Mouse (Mus musculus) G1E (cell line): ENCODE data around the gene Elmod2. TPM values are rescaled to one million over a fixed set of nuclear protein-coding genes. Genes with fewer than 3 reads are reported as not detected.

ENCODE experiments used
- polyA plus RNA-seq: library from polyadenylated mRNA; stranded (reverse); fragments of >175 nt; gene quantifications from 2 replicates; pipeline ENCODE4 v1.2.3, GENCODE M21; 2012
- total RNA-seq, 2 experiments: library from RNA; stranded (forward) in 1 of 2; stranded (reverse) in 1 of 2; fragments of 200-1000 nt in 1 of 2; fragments of >200 nt in 1 of 2; fragmentation: Nextera tagmentation in 1 of 2; gene quantifications; 2 replicates each; pipeline ENCODE4 v1.2.3; 2014 to 2017

Elmod2 gene
- total and polyA plus RNA-seq, 3 experiments = 0.38 to 29.4 (median 28.8) TPM

Other genes with a start within 250 kb of the Elmod2 start
- not detected in 2 replicates for gene Tbc1d9, start 167.1 kb downstream of the Elmod2 start, total RNA-seq (2014; fragmentation: Nextera tagmentation)
- 0.05 TPM in 1 of 2 replicates, not detected in the other for gene Tbc1d9, start 167.1 kb downstream of the Elmod2 start, total RNA-seq (2017)
- gene Tbc1d9, start 167.1 kb downstream of the Elmod2 start, polyA plus RNA-seq = not detected in 2 replicates
- not detected in 2 replicates for gene Gm10645, start 166.3 kb downstream of the Elmod2 start, total RNA-seq (2014; fragmentation: Nextera tagmentation)
- gene Gm10645, start 166.3 kb downstream of the Elmod2 start, total RNA-seq (2017) = not detected in 2 replicates
- not detected in 2 replicates for gene Gm10645, start 166.3 kb downstream of the Elmod2 start, polyA plus RNA-seq
- not detected in 2 replicates for gene Ucp1, start 42.1 kb downstream of the Elmod2 start, total RNA-seq (2014; fragmentation: Nextera tagmentation)
- gene Ucp1, start 42.1 kb downstream of the Elmod2 start, total RNA-seq (2017) = not detected in 2 replicates
- gene Ucp1, start 42.1 kb downstream of the Elmod2 start, polyA plus RNA-seq = not detected in 2 replicates
- gene Mgat4d, start 16.0 kb upstream of the Elmod2 start, total RNA-seq (2014; fragmentation: Nextera tagmentation) = not detected in 2 replicates
- gene Mgat4d, start 16.0 kb upstream of the Elmod2 start, total RNA-seq (2017) = not detected in 2 replicates
- gene Mgat4d, start 16.0 kb upstream of the Elmod2 start, polyA plus RNA-seq = not detected in 2 replicates
- gene Clgn, start 57.4 kb upstream of the Elmod2 start, total RNA-seq (2014; fragmentation: Nextera tagmentation) = not detected in 2 replicates
- under 0.01 TPM in 2 replicates for gene Clgn, start 57.4 kb upstream of the Elmod2 start, total RNA-seq (2017)
- gene Clgn, start 57.4 kb upstream of the Elmod2 start, polyA plus RNA-seq = not detected in 2 replicates
- 69.1 and 80.0 TPM in 2 replicates for gene Scoc, start 125.9 kb upstream of the Elmod2 start, total RNA-seq (2014; fragmentation: Nextera tagmentation)
- 16.1 and 17.0 TPM in 2 replicates for gene Scoc, start 125.9 kb upstream of the Elmod2 start, total RNA-seq (2017)
- gene Scoc, start 125.9 kb upstream of the Elmod2 start, polyA plus RNA-seq = 0.84 and 1.9 TPM in 2 replicates
- gene Olfr370, start 203.3 kb upstream of the Elmod2 start, total RNA-seq (2014; fragmentation: Nextera tagmentation) = not detected in 2 replicates
- gene Olfr370, start 203.3 kb upstream of the Elmod2 start, total RNA-seq (2017) = 0.12 and 0.22 TPM in 2 replicates
- gene Olfr370, start 203.3 kb upstream of the Elmod2 start, polyA plus RNA-seq = not detected in 2 replicates
- gene Ndufb7, start 234.2 kb upstream of the Elmod2 start, total RNA-seq (2014; fragmentation: Nextera tagmentation) = 37.5 and 68.9 TPM in 2 replicates
- gene Ndufb7, start 234.2 kb upstream of the Elmod2 start, total RNA-seq (2017) = 144 and 194 TPM in 2 replicates
- gene Ndufb7, start 234.2 kb upstream of the Elmod2 start, polyA plus RNA-seq = 213 and 233 TPM in 2 replicates